Mouse (Mus musculus): ENCODE data around the gene Ccdc85b. TPM values are rescaled to one million over a fixed set of nuclear protein-coding genes. Genes with fewer than 3 reads are reported as not detected.
A peak's percentile ranks its signal among the peaks of the same experiment; 100 is the strongest.
"Not testable (repeated sequence)": the region's sequence is repeated elsewhere in the genome, so short reads cannot be mapped to it uniquely, and the experiment has no call there.

Gene Ccdc85b
- 10.4 and 10.8 TPM in 2 replicates for polyA plus RNA-seq (2016; fragmentation: Nextera tagmentation; extraction: Ambion mirVana)

DNA sequence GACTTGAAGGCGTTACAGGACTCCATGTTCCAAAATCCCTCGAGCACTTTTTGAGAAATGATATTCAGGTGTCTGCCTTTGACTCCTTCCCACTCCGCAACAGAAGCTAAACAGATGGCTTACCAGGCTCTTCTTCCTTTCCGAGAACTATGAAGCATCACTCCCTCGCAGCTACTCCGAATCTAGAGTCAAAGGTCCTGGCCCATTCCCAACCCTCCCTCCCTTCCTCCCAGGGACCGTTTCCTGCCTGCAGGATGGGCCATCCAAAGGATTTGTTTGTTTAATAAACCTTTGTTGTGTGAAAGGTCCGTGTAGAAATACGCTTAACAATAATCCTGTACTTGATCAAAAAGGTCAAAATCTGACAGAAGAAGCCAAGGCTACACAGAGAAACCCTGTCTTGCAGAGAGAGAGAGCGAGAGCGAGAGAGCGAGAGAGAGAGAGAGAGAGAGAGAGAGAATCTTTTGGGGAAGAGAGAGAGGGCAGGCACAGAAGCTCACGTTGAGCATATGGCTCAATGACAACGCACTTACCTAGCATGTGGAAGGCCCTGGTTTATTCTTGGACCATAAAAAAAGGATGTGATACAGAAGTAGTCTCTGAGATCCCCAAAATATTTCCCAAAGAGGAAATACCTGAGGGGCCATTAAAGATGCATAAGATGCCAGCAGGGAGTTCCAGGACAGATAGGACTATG, at the start of gene Ccdc85b:
Ccdc85b (minus strand) TSS at position 149 of the 697 bp plus-strand sequence.
- H3K4me3 ChIP-seq (replicated peaks), result peak within 1 kb of the TSS; percentile 83
- peak within 1 kb of the TSS; percentile 82 for H3K9ac ChIP-seq (replicated peaks)
- H3K9me3 ChIP-seq, result no peaks in the 10 kb centered on the region
- H3K27ac ChIP-seq, result peak within 1 kb of the TSS; percentile 91
- H3K36me3 ChIP-seq, result peaks cover 17% of the 10 kb centered on the region
- ATAC-seq (ENCODE audit: insufficient number of reproducible peaks, insufficient read depth, low FRiP score, low TSS enrichment, low read depth), result no peak
- peaks cover 40% of the 10 kb centered on the region for H3K4me1 ChIP-seq (replicated peaks)
- no peaks in the 10 kb centered on the region for H3K27me3 ChIP-seq
- H3K4me2 ChIP-seq, result peak within 1 kb of the TSS; percentile 98
- WGBS, result 19% methylated on average over 14 of the region's 14 CpGs

DNA sequence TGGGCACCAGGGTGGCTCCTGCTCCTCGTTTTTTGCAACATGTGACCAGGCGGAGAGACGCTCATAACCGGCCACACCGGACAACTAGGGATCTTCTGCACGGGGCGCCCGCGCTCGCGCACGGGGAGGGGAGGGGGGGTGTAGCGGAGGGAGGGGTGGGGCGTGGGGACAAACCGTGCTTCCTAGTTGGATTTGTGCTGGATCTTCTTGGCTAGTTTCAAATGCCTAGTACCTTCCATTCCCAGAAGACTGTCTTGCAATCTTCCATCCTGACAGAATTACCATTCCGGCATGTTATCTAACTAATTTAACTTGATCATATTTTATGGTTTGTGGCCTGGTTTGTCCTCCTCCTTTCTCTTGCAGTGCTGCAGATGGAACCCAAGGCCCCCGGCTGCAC, 46.0 kb upstream of the Ccdc85b start, which contains the start of gene 1700020D05Rik:
1700020D05Rik (minus strand) TSS at position 101 of the 400 bp plus-strand sequence.
- H3K27me3 ChIP-seq, result no peaks in the 10 kb centered on the region
- H3K9me3 ChIP-seq, result peaks cover 7% of the 10 kb centered on the region; the same call in 1 of the 2 replicates
- no peaks in the 10 kb centered on the region for H3K4me1 ChIP-seq (replicated peaks)
- H3K4me2 ChIP-seq, result no peak within 1 kb of the TSS
- no peak within 1 kb of the TSS for H3K9ac ChIP-seq (replicated peaks)
- H3K27ac ChIP-seq, result no peak within 1 kb of the TSS
- WGBS, result 60% methylated on average over 17 of the region's 17 CpGs
- no peak within 1 kb of the TSS for H3K4me3 ChIP-seq (replicated peaks)
- H3K36me3 ChIP-seq, result no peaks in the 10 kb centered on the region; the same call in 1 of the 2 replicates
- no peak for ATAC-seq (ENCODE audit: insufficient number of reproducible peaks, insufficient read depth, low FRiP score, low TSS enrichment, low read depth)

DNA sequence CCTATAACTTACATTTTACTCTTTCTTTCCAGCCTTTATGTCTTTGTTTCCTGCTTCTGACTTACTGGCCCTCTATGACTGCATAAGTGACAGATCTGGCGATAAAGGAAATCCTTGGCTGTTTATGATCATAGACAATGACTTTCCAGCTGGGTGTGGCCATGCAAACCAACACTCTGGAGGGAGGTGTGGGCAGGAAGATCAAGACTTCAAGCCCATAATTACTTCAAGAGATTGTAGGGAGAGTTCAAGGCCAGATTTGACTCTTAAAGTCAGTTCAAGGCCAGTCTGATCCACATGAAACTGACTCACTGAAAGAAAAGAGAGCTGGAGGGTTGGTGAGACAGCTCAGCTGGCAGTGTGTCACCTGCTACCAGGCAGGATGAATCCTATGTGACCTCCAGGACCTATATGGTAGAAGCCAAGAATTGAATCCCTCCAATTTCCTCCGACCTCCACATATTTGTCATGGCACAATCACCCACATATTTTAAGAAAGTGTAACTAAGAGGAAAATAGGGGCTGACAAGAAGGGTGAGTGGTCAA, 42.7 kb upstream of the Ccdc85b start:
- Histone ChIP-seq H3K4me1 (replicated peaks) (no peaks in the 10 kb centered on the region), H3K4me3 (replicated peaks) (no peak overlapping the region), H3K9me3 (no peaks in the 10 kb centered on the region), H3K27ac (no peak overlapping the region), H3K27me3 (no peaks in the 10 kb centered on the region), H3K9ac (replicated peaks) (no peak overlapping the region), H3K4me2 (no peak overlapping the region), H3K36me3 (peaks cover 29% of the 10 kb centered on the region)
- WGBS, result 84% methylated on average over 2 of the region's 2 CpGs
- no peak for ATAC-seq (ENCODE audit: insufficient number of reproducible peaks, insufficient read depth, low FRiP score, low TSS enrichment, low read depth)

DNA sequence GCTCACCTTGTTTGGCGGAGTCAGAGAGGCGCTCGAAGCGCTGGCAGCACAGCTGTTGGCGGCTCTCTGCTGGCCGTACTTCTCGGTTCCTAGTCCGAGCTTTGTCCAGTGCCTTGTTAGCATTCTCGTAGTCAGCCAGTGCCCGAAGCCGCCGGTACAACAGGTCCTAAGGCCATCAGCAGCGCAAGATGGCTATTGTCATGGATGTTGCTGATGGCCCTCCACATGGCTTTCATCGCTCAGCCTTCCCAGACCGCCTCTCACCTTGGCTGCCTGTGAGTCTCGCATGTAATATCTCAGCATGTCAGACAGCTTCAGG, 38.3 kb upstream of the Ccdc85b start:
- 82% methylated on average over 16 of the region's 16 CpGs for WGBS
- H3K4me3 ChIP-seq (replicated peaks), result no peak overlapping the region
- H3K27me3 ChIP-seq, result no peaks in the 10 kb centered on the region
- peaks cover 14% of the 10 kb centered on the region for H3K4me1 ChIP-seq (replicated peaks)
- no peak overlapping the region for H3K9ac ChIP-seq (replicated peaks)
- no peak for ATAC-seq (ENCODE audit: insufficient number of reproducible peaks, insufficient read depth, low FRiP score, low TSS enrichment, low read depth)
- no peak overlapping the region for H3K27ac ChIP-seq
- peaks cover 64% of the 10 kb centered on the region for H3K36me3 ChIP-seq
- H3K4me2 ChIP-seq, result no peak overlapping the region
- no peaks in the 10 kb centered on the region for H3K9me3 ChIP-seq

DNA sequence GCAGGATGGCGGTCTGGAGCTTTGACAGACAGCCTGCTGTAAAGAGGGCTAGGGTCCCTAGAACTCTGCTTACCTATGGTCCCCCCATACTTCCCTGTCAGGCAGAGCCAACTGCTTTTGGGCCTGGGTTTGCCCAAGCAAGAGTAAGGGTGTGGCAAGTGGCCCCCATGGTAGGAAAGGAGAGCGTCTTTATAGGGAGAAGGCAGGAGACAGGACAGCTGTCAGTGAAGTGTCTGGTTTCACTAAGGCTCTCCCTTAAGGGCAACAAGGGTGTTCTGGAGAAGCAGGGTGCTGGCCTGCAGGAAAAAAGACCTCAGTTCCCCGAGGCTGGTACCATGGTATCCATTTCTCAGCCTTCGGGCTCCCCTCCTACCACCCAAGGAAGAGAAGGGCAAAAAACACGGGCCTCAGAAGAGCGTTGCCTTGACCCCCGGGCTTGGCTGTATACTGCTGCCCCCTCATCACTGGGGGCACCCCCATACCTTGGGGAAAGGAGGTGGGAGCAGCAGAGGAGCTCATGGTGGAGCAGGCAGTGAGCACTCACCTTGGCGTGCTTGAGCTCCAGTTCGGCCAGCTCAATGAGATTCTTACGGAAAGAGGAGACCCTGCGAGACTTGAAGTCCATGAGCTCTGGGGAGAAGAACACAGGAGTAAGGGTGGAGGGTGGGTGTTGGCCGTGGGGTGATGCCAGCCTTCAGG, 37.8 kb upstream of the Ccdc85b start:
- H3K4me1 ChIP-seq (replicated peaks), result peaks cover 14% of the 10 kb centered on the region
- no peak overlapping the region for H3K4me3 ChIP-seq (replicated peaks)
- 83% methylated on average over 12 of the region's 12 CpGs for WGBS
- peaks cover 64% of the 10 kb centered on the region for H3K36me3 ChIP-seq
- no peaks in the 10 kb centered on the region for H3K27me3 ChIP-seq
- H3K27ac ChIP-seq, result no peak overlapping the region
- no peak overlapping the region for H3K4me2 ChIP-seq
- no peak overlapping the region for H3K9ac ChIP-seq (replicated peaks)
- no peak for ATAC-seq (ENCODE audit: insufficient number of reproducible peaks, insufficient read depth, low FRiP score, low TSS enrichment, low read depth)
- H3K9me3 ChIP-seq, result no peaks in the 10 kb centered on the region

DNA sequence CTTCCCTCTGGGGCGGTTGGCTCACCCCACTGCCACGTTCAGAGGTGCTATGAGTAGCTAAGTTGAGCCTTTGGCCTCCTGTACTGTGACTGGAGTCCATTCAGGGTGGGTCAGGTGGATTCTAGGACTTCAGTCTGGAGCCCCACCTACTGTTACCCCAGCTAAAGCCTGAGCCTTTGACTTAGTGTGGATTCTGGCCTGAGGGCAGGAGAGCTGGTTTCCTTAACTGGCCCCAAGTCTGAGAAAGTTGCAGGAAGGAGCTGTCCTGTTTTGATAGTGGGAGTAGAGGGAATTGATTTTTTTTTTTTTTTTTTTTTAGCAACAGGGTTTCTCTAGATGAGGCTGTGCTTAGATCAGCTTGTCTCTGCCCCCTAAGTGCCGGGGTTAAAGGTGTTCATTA, 36.6 kb upstream of the Ccdc85b start:
- no peak overlapping the region for H3K27ac ChIP-seq
- peaks cover 64% of the 10 kb centered on the region for H3K36me3 ChIP-seq
- H3K4me2 ChIP-seq, result no peak overlapping the region
- no peaks in the 10 kb centered on the region for H3K9me3 ChIP-seq
- H3K4me3 ChIP-seq (replicated peaks), result no peak overlapping the region
- H3K4me1 ChIP-seq (replicated peaks), result peaks cover 18% of the 10 kb centered on the region
- no peak overlapping the region for H3K9ac ChIP-seq (replicated peaks)
- H3K27me3 ChIP-seq, result no peaks in the 10 kb centered on the region
- no peak for ATAC-seq (ENCODE audit: insufficient number of reproducible peaks, insufficient read depth, low FRiP score, low TSS enrichment, low read depth)
- WGBS, result 82% methylated on average over 3 of the region's 3 CpGs

DNA sequence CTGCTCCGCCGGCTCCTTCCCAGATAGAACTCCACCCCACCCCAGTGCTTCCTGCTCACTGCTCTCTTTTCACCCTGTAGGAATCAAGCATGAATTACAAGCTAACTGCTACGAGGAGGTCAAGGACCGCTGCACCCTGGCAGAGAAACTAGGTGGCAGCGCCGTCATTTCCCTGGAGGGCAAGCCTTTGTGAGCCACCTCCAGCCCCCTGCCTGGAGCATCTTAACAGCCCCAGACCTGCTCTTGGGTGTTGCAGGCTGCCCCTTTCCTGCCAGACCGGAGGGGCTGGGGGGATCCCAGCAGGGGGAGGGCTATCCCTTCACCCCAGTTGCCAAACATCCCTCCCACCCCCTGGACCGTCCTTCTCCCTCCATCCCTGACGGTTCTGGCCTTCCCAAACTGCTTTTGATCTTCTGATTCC, 35.6 kb upstream of the Ccdc85b start:
- H3K4me2 ChIP-seq; H3K4me3 ChIP-seq (replicated peaks); H3K9ac ChIP-seq (replicated peaks); H3K9me3 ChIP-seq; ATAC-seq (ENCODE audit: insufficient number of reproducible peaks, insufficient read depth, low FRiP score, low TSS enrichment, low read depth); H3K27ac ChIP-seq; H3K27me3 ChIP-seq: not testable (repeated sequence)
- Histone ChIP-seq H3K36me3 (peaks cover 64% of the 10 kb centered on the region), H3K4me1 (replicated peaks) (peaks cover 21% of the 10 kb centered on the region)
- 71% methylated on average over 9 of the region's 9 CpGs for WGBS

DNA sequence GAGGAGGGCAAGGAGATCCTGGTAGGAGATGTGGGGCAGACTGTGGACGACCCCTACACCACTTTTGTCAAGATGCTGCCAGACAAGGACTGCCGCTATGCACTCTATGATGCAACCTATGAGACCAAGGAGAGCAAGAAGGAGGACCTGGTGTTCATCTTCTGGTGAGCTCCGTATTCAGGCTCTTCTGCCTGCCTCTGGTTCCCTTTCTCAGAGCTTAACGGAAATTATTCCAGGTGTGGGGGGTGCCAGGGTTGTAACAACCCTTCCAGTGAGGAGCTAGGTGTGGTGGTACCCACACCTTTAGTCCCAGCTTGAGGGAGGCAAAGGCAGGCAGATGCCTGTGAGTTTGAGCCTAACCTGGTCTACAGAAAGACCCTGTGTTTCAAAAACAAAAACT, 34.9 kb upstream of the Ccdc85b start:
- H3K36me3 ChIP-seq, result peaks cover 58% of the 10 kb centered on the region
- H3K4me2 ChIP-seq, result no peak overlapping the region
- no peak overlapping the region for H3K9ac ChIP-seq (replicated peaks)
- no peak overlapping the region for H3K4me3 ChIP-seq (replicated peaks)
- no peak for ATAC-seq (ENCODE audit: insufficient number of reproducible peaks, insufficient read depth, low FRiP score, low TSS enrichment, low read depth)
- H3K4me1 ChIP-seq (replicated peaks), result peaks cover 21% of the 10 kb centered on the region
- H3K27ac ChIP-seq, result no peak overlapping the region
- 88% methylated on average over 4 of the region's 4 CpGs for WGBS
- H3K27me3 ChIP-seq, result no peaks in the 10 kb centered on the region
- no peaks in the 10 kb centered on the region for H3K9me3 ChIP-seq

DNA sequence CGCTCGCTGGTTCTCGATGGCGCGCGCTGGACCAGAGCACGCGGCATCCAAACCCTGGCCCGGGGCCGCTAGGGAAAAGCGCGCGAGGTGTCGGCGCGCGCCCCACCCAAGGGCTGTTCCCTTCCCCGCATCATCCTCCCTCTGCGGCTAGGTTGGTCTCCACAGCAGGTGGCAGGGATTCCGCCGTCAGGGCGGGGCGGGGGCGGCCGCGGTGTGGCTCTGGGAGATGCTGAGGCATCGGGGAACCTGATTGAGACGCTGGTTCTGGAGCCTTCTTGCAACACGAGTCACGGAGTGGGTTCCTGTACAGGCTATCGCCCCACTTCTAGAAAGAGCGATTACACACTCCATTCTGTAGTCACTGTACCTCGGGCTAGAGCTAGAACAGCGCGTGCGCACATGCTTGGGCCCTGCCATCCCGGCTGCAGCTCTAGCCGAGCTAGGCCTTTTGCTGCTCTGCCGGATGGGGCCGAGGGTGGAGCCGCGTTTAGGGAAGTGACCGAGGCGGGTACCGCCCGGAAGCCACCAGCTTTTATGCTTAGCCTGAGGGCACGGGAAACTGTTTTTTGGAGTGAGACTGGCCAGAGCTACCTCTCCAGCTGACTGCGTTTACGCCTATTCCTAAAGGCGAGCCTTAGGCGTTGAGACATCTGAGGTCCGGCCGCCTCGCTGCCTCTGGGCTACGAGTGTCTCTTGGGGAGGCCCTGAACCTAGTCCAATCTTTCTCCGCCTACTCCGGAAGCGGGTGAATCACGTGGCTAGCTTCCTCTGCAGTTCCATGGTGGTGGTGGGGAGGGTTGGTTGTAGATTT, 33.4 kb upstream of the Ccdc85b start:
- peak; percentile 3; the same call in 1 of the 2 replicates for ATAC-seq (ENCODE audit: insufficient number of reproducible peaks, insufficient read depth, low FRiP score, low TSS enrichment, low read depth)
- peaks cover 34% of the 10 kb centered on the region for H3K4me1 ChIP-seq (replicated peaks)
- no peaks in the 10 kb centered on the region for H3K9me3 ChIP-seq
- H3K27me3 ChIP-seq, result no peaks in the 10 kb centered on the region
- H3K9ac ChIP-seq (replicated peaks), result peak overlapping the region; percentile 96
- peaks cover 49% of the 10 kb centered on the region for H3K36me3 ChIP-seq
- H3K4me2 ChIP-seq, result peak overlapping the region; percentile 82
- peak overlapping the region; percentile 99 for H3K27ac ChIP-seq
- under 1% methylated on average over 59 of the region's 59 CpGs for WGBS
- H3K4me3 ChIP-seq (replicated peaks), result peak overlapping the region; percentile 99

DNA sequence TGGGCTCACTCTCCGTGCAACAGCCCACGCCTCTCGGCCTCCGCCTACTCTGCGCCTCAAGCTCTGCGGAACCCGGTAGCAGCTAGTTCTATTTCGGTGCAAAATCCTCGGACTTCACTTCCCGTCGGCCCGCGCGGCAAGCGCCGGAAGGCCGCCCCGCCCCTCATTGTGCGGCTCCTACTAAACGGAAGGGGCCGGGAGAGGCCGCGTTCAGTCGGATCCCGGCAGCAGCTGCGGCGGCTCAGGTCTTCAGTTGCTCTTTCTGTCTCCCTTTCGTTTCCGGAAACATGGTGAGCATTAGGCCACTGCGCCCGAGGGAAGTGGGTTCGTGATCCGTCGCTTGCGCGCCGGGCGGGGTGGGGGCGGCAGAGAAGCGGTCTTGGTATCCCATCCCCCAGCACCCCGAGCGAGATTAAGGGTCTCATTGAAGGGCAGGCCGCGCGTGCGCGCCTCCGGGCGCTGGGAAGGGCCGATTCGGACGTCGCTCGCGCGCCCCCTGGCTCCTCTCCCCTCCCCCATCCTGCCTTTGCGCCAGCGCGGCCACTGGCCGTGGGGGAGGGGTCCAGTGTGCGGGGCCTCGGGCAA, 32.7 kb upstream of the Ccdc85b start, which contains the start of gene Cfl1:
Cfl1 (plus strand) TSS at position 143 of the 585 bp plus-strand sequence.
- peaks cover 34% of the 10 kb centered on the region for H3K4me1 ChIP-seq (replicated peaks)
- peak within 1 kb of the TSS; percentile 99 for H3K4me3 ChIP-seq (replicated peaks)
- peak within 1 kb of the TSS; percentile 82 for H3K4me2 ChIP-seq
- H3K27ac ChIP-seq, result peak within 1 kb of the TSS; percentile 99
- H3K36me3 ChIP-seq, result peaks cover 49% of the 10 kb centered on the region
- H3K9ac ChIP-seq (replicated peaks), result peak within 1 kb of the TSS; percentile 96
- under 1% methylated on average over 62 of the region's 62 CpGs for WGBS
- no peaks in the 10 kb centered on the region for H3K9me3 ChIP-seq
- ATAC-seq (ENCODE audit: insufficient number of reproducible peaks, insufficient read depth, low FRiP score, low TSS enrichment, low read depth), result peak; percentile 20
- no peaks in the 10 kb centered on the region for H3K27me3 ChIP-seq
